ENCODE assay signal across 21 mouse cellular contexts in genomic region chr4:131015156-131015555, GRCm38 (mm10).
DNase-seq lines count a peak whose midpoint lies in the region; ATAC-seq lines count a peak whose summit lies in the region.
"Had no signal": no experiment of that assay in that cellular context is flagged by ENCODE, and none has a peak within 500 bp of the region (broad histone marks: within the 10 kb centered on the region; RNA-seq: fewer than 3 reads in every experiment).

No protein-coding gene starts in this region.

- DNase-seq in forebrain, embryonic 11.5 days (ENCODE audit: low spot score) = peak; percentile 67
- peak; percentile 22 for DNase-seq in embryonic facial prominence, embryonic 10.5 days (ENCODE audit: low spot score)
- peak; percentile 45 for DNase-seq in limb, embryonic 10.5 days (ENCODE audit: low spot score)
- no peak for DNase-seq in kidney, adult 9 months
- no peak for DNase-seq in thymus, postnatal 4 days
- DNase-seq in layer of hippocampus, postnatal 14 days (ENCODE audit: low spot score in 2 of 2) = no peak
- DNase-seq: adrenal gland, adult 2 months; cerebellum, postnatal 10 days; gastrocnemius, adult 2 months; heart, adult 11 months; heart, postnatal 4 days; kidney, adult 18-20 months; kidney, postnatal 14 days; liver; liver, postnatal 0 days; lung, postnatal 36 days; thymus, postnatal 36 days had no signal

- H3K9me3 ChIP-seq in forebrain, embryonic 11.5 days (ENCODE audit: control insufficient read depth, low read length) = no peaks in the 10 kb centered on the region
- no peaks in the 10 kb centered on the region for H3K9me3 ChIP-seq in forebrain, embryonic 16.5 days (ENCODE audit: control insufficient read depth, low read length)
- no peaks in the 10 kb centered on the region for H3K9me3 ChIP-seq in embryonic facial prominence, embryonic 10.5 days
- no peaks in the 10 kb centered on the region for H3K9me3 ChIP-seq in forebrain, embryonic 15.5 days
- no peaks in the 10 kb centered on the region for H3K9me3 ChIP-seq in limb, embryonic 10.5 days (replicated peaks)
- H3K9me3 ChIP-seq: heart, embryonic 13.5 days had no signal

- 5% methylated on average over 2 of the region's 2 CpGs for WGBS in forebrain, embryonic 11.5 days
- WGBS in forebrain, embryonic 16.5 days = 7% methylated on average over 2 of the region's 2 CpGs
- 24% methylated on average over 2 of the region's 2 CpGs for WGBS in embryonic facial prominence, embryonic 10.5 days
- 8% methylated on average over 2 of the region's 2 CpGs for WGBS in forebrain, embryonic 15.5 days
- WGBS in limb, embryonic 10.5 days = 45% methylated on average over 2 of the region's 2 CpGs

- no peak overlapping the region for H3K9ac ChIP-seq in forebrain, embryonic 11.5 days (ENCODE audit: low read length)
- no peak overlapping the region for H3K9ac ChIP-seq in forebrain, embryonic 16.5 days (replicated peaks; ENCODE audit: low read depth, low read length)
- H3K9ac ChIP-seq in forebrain, embryonic 15.5 days (replicated peaks) = no peak overlapping the region
- H3K9ac ChIP-seq: embryonic facial prominence, embryonic 13.5 days; heart, embryonic 13.5 days; liver, postnatal 0 days had no signal

- no peaks in the 10 kb centered on the region for H3K36me3 ChIP-seq in forebrain, embryonic 11.5 days (ENCODE audit: control insufficient read depth, insufficient read depth, low read length)
- H3K36me3 ChIP-seq in forebrain, embryonic 16.5 days (ENCODE audit: control insufficient read depth, insufficient read depth) = no peaks in the 10 kb centered on the region
- H3K36me3 ChIP-seq in embryonic facial prominence, embryonic 10.5 days (replicated peaks) = no peaks in the 10 kb centered on the region
- H3K36me3 ChIP-seq in forebrain, embryonic 15.5 days = no peaks in the 10 kb centered on the region
- no peaks in the 10 kb centered on the region for H3K36me3 ChIP-seq in limb, embryonic 10.5 days
- H3K36me3 ChIP-seq: embryonic facial prominence, embryonic 13.5 days; heart, embryonic 13.5 days had no signal

- H3K27me3 ChIP-seq in forebrain, embryonic 11.5 days (ENCODE audit: control insufficient read depth, insufficient read depth, low read length) = no peaks in the 10 kb centered on the region
- H3K27me3 ChIP-seq in forebrain, embryonic 16.5 days (replicated peaks; ENCODE audit: control insufficient read depth, insufficient read depth, low read length) = no peaks in the 10 kb centered on the region
- H3K27me3 ChIP-seq in embryonic facial prominence, embryonic 10.5 days (replicated peaks; ENCODE audit: low read depth, poor library complexity, severe bottlenecking) = peaks cover 6% of the 10 kb centered on the region; the same call in 1 of the 2 replicates
- H3K27me3 ChIP-seq in forebrain, embryonic 15.5 days = no peaks in the 10 kb centered on the region
- H3K27me3 ChIP-seq in limb, embryonic 10.5 days (ENCODE audit: low read depth, poor library complexity, severe bottlenecking) = no peaks in the 10 kb centered on the region
- H3K27me3 ChIP-seq: embryonic facial prominence, embryonic 13.5 days; heart, embryonic 13.5 days had no signal

- H3K4me1 ChIP-seq in forebrain, embryonic 11.5 days (replicated peaks; ENCODE audit: control insufficient read depth, insufficient read depth, low read length) = peaks cover 6% of the 10 kb centered on the region; the same call in 1 of the 2 replicates
- peaks cover 10% of the 10 kb centered on the region for H3K4me1 ChIP-seq in forebrain, embryonic 16.5 days (replicated peaks; ENCODE audit: control insufficient read depth, insufficient read depth, low read length)
- peaks cover 18% of the 10 kb centered on the region for H3K4me1 ChIP-seq in embryonic facial prominence, embryonic 10.5 days
- peaks cover 16% of the 10 kb centered on the region for H3K4me1 ChIP-seq in forebrain, embryonic 15.5 days
- H3K4me1 ChIP-seq in limb, embryonic 10.5 days = peaks cover 49% of the 10 kb centered on the region
- H3K4me1 ChIP-seq: heart, embryonic 13.5 days had no signal

- H3K4me2 ChIP-seq in forebrain, embryonic 11.5 days (ENCODE audit: low read depth, low read length, severe bottlenecking) = no peak overlapping the region
- no peak overlapping the region for H3K4me2 ChIP-seq in forebrain, embryonic 16.5 days (ENCODE audit: low read length)
- no peak overlapping the region for H3K4me2 ChIP-seq in forebrain, embryonic 15.5 days (replicated peaks)
- H3K4me2 ChIP-seq: heart, embryonic 13.5 days had no signal

- no peak overlapping the region for H3K4me3 ChIP-seq in forebrain, embryonic 11.5 days (ENCODE audit: low read depth, low read length)
- H3K4me3 ChIP-seq in forebrain, embryonic 16.5 days (replicated peaks; ENCODE audit: low read length) = no peak overlapping the region
- no peak overlapping the region for H3K4me3 ChIP-seq in embryonic facial prominence, embryonic 10.5 days
- H3K4me3 ChIP-seq in forebrain, embryonic 15.5 days = no peak overlapping the region
- no peak overlapping the region for H3K4me3 ChIP-seq in limb, embryonic 10.5 days
- H3K4me3 ChIP-seq: embryonic facial prominence, embryonic 13.5 days; gastrocnemius, adult 2 months; heart, embryonic 13.5 days had no signal

- peak overlapping the region; percentile 79 for H3K27ac ChIP-seq in forebrain, embryonic 11.5 days (ENCODE audit: low read depth, low read length)
- H3K27ac ChIP-seq in forebrain, embryonic 16.5 days (ENCODE audit: low read length) = no peak overlapping the region
- H3K27ac ChIP-seq in embryonic facial prominence, embryonic 10.5 days (replicated peaks) = peak overlapping the region; percentile 61; the same call in 1 of the 2 replicates
- 0 out of 2 replicates have a peak overlapping the region, but pooled peaks have one; percentile 21 for H3K27ac ChIP-seq in forebrain, embryonic 15.5 days (replicated peaks)
- H3K27ac ChIP-seq in limb, embryonic 10.5 days = peak overlapping the region; percentile 89
- H3K27ac ChIP-seq: embryonic facial prominence, embryonic 13.5 days; gastrocnemius, adult 2 months; heart, embryonic 13.5 days had no signal

- ATAC-seq in forebrain, embryonic 11.5 days (replicated peaks; ENCODE audit: low FRiP score) = no peak
- ATAC-seq in forebrain, embryonic 16.5 days = no peak
- no peak for ATAC-seq in forebrain, embryonic 15.5 days (replicated peaks)
- ATAC-seq: liver, postnatal 0 days had no signal

Comparison
In these comparisons a context has a peak if more than half of its experiments do, and no peak if none do; other contexts are left out.
1. DNase-seq: peak in forebrain, embryonic 11.5 days (single experiment), embryonic facial prominence, embryonic 10.5 days (single experiment) and limb, embryonic 10.5 days (single experiment); none in kidney, adult 9 months (single experiment), thymus, postnatal 4 days (single experiment) and layer of hippocampus, postnatal 14 days (0 of 2).